19 mouse cellular contexts compared by ENCODE assay signal in the genomic region with DNA sequence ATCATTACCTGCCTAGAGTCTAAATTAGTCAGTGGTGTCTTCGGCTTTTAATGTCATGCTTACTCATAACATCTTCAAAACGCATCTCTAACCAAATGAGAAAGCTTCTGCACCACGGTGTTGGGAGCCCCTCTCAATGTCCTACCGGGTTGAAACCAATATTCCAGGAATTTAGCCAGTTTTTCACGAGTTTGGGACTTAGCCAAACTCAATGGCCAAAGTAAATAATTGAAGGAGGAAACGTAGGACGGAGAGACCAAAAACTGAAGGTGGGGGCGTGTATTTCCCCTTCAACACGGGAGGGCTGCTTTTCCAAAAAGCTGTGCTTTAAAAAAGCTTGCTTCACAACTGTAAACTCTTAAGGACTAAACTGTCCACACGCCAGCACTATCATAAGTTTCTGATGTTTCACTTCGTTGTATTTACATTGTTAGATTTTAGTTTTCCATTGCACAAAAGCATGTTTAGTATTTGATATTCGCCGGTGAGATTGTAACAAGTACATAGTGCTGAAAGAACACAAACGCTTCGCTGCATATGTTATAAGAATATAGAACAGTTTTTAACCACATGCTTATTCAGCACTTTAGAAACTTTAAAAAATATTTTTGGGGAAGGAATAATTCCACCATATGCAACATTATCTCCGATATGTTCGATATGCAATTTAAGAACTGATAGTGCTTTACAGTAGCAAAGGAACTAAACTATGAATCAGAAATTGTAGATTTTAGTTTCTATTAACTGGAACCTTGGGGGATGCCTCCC. TPM values are rescaled to one million over a fixed set of nuclear protein-coding genes. Genes with fewer than 3 reads are reported as not detected.
DNase-seq lines count a peak whose midpoint lies in the region; ATAC-seq and TF ChIP-seq lines count a peak whose summit lies in the region.
"Had no signal": no experiment of that assay in that cellular context is flagged by ENCODE, and none has a peak within 500 bp of the region (broad histone marks: within the 10 kb centered on the region; RNA-seq: fewer than 3 reads in every experiment).

No protein-coding gene starts in this region.

- TF ChIP-seq POLR2A in heart, adult 2 months (IDR thresholded peaks at IDR 0.05; ENCODE audit: insufficient read depth, low read depth, low read length) = no peak
- TF ChIP-seq POLR2A in MEL (IDR thresholded peaks at IDR 0.05; ENCODE audit: control insufficient read depth in 1 of 2, insufficient read depth in 1 of 2, low read depth in 1 of 2, low read length in 2 of 2, poor library complexity in 1 of 2) = no peak

- no peaks in the 10 kb centered on the region for H3K79me2 ChIP-seq in heart, adult 2 months (replicated peaks; ENCODE audit: control insufficient read depth, insufficient read depth, low read length)
- H3K79me2 ChIP-seq in MEL (ENCODE audit: control insufficient read depth, insufficient read depth, low read length, poor library complexity) = no peaks in the 10 kb centered on the region

- no peak for TF ChIP-seq EP300 in heart, postnatal 0 days (IDR thresholded peaks at IDR 0.05; ENCODE audit: low read depth)
- no peak for TF ChIP-seq EP300 in heart, adult 2 months (IDR thresholded peaks at IDR 0.05; ENCODE audit: insufficient read depth, low read depth, low read length)
- TF ChIP-seq EP300 in MEL (IDR thresholded peaks at IDR 0.05; ENCODE audit: low read depth in 1 of 2, low read length in 2 of 2) = no peak

- no peak overlapping the region for H3K9ac ChIP-seq in embryonic facial prominence, embryonic 14.5 days (ENCODE audit: low read depth, low read length)
- H3K9ac ChIP-seq in heart, postnatal 0 days (replicated peaks; ENCODE audit: low read depth, low read length) = no peak overlapping the region
- no peak overlapping the region for H3K9ac ChIP-seq in heart, adult 2 months (ENCODE audit: low read depth, low read length)
- H3K9ac ChIP-seq in lung, embryonic 15.5 days = no peak overlapping the region
- H3K9ac ChIP-seq in MEL (ENCODE audit: control insufficient read depth, low read depth, low read length, poor library complexity, severe bottlenecking) = no peak overlapping the region
- H3K9ac ChIP-seq: embryonic facial prominence, embryonic 12.5 days; forebrain, embryonic 15.5 days; liver, embryonic 15.5 days; neural tube, embryonic 13.5 days had no signal

- H3K27ac ChIP-seq in embryonic facial prominence, embryonic 14.5 days (replicated peaks; ENCODE audit: low read depth, low read length) = peak overlapping the region; percentile 33; the same call in 1 of the 2 replicates
- no peak overlapping the region for H3K27ac ChIP-seq in embryonic facial prominence, embryonic 10.5 days (replicated peaks)
- no peak overlapping the region for H3K27ac ChIP-seq in heart, postnatal 0 days (ENCODE audit: low read depth)
- H3K27ac ChIP-seq in heart, adult 2 months = no peak overlapping the region
- H3K27ac ChIP-seq in lung, embryonic 15.5 days = no peak overlapping the region
- H3K27ac ChIP-seq in MEL (ENCODE audit: control insufficient read depth, low read depth, low read length) = no peak overlapping the region
- H3K27ac ChIP-seq: embryonic facial prominence, embryonic 12.5 days; forebrain, embryonic 15.5 days; liver, embryonic 15.5 days; neural tube, embryonic 13.5 days had no signal

- no peak overlapping the region for H3K4me3 ChIP-seq in embryonic facial prominence, embryonic 14.5 days (ENCODE audit: low read depth, low read length)
- H3K4me3 ChIP-seq in embryonic facial prominence, embryonic 10.5 days = no peak overlapping the region
- no peak overlapping the region for H3K4me3 ChIP-seq in heart, postnatal 0 days (ENCODE audit: low read depth, low read length)
- no peak overlapping the region for H3K4me3 ChIP-seq in heart, adult 2 months
- no peak overlapping the region for H3K4me3 ChIP-seq in lung, embryonic 15.5 days
- H3K4me3 ChIP-seq in MEL (ENCODE audit: control insufficient read depth in 1 of 2, insufficient read depth in 1 of 2, low read depth in 2 of 2, low read length in 2 of 2) = no peak overlapping the region
- H3K4me3 ChIP-seq: embryonic facial prominence, embryonic 12.5 days; forebrain, embryonic 15.5 days; liver, embryonic 15.5 days; megakaryocyte, embryonic 14.5 days; neural tube, embryonic 13.5 days had no signal

- H3K4me2 ChIP-seq in embryonic facial prominence, embryonic 14.5 days (ENCODE audit: low read depth, low read length) = peak overlapping the region; percentile 15; the same call in 1 of the 2 replicates
- H3K4me2 ChIP-seq in heart, postnatal 0 days (ENCODE audit: low read depth, low read length) = peak overlapping the region; percentile 34
- peak overlapping the region; percentile 38 for H3K4me2 ChIP-seq in lung, embryonic 15.5 days
- H3K4me2 ChIP-seq: embryonic facial prominence, embryonic 12.5 days; forebrain, embryonic 15.5 days; liver, embryonic 15.5 days; neural tube, embryonic 13.5 days had no signal

- no peaks in the 10 kb centered on the region for H3K27me3 ChIP-seq in embryonic facial prominence, embryonic 14.5 days (replicated peaks; ENCODE audit: control insufficient read depth, insufficient read depth, low read length)
- H3K27me3 ChIP-seq in embryonic facial prominence, embryonic 10.5 days (replicated peaks; ENCODE audit: low read depth, poor library complexity, severe bottlenecking) = no peaks in the 10 kb centered on the region
- H3K27me3 ChIP-seq in heart, postnatal 0 days (ENCODE audit: control insufficient read depth, insufficient read depth, low read length) = no peaks in the 10 kb centered on the region
- no peaks in the 10 kb centered on the region for H3K27me3 ChIP-seq in heart, adult 2 months (ENCODE audit: control insufficient read depth, insufficient read depth, low read length)
- H3K27me3 ChIP-seq in lung, embryonic 15.5 days = no peaks in the 10 kb centered on the region
- H3K27me3 ChIP-seq in MEL (ENCODE audit: control insufficient read depth in 1 of 2, insufficient read depth in 2 of 2, low read length in 2 of 2) = no peaks in the 10 kb centered on the region
- H3K27me3 ChIP-seq: embryonic facial prominence, embryonic 12.5 days; forebrain, embryonic 15.5 days; liver, embryonic 15.5 days; megakaryocyte, embryonic 14.5 days; neural tube, embryonic 13.5 days had no signal

- H3K36me3 ChIP-seq in embryonic facial prominence, embryonic 14.5 days (ENCODE audit: control insufficient read depth, insufficient read depth, low read length) = no peaks in the 10 kb centered on the region
- H3K36me3 ChIP-seq in embryonic facial prominence, embryonic 10.5 days (replicated peaks) = no peaks in the 10 kb centered on the region
- H3K36me3 ChIP-seq in heart, postnatal 0 days (replicated peaks; ENCODE audit: control insufficient read depth, insufficient read depth, low read length) = no peaks in the 10 kb centered on the region
- H3K36me3 ChIP-seq in heart, adult 2 months (ENCODE audit: control insufficient read depth, insufficient read depth, low read length) = no peaks in the 10 kb centered on the region
- no peaks in the 10 kb centered on the region for H3K36me3 ChIP-seq in lung, embryonic 15.5 days
- H3K36me3 ChIP-seq in MEL (ENCODE audit: control insufficient read depth in 1 of 2, insufficient read depth in 2 of 2, low read length in 2 of 2) = no peaks in the 10 kb centered on the region; a peak in 1 of 4 replicates
- H3K36me3 ChIP-seq: embryonic facial prominence, embryonic 12.5 days; forebrain, embryonic 15.5 days; liver, embryonic 15.5 days; neural tube, embryonic 13.5 days had no signal

- no peak for TF ChIP-seq RAD21 in MEL (IDR thresholded peaks at IDR 0.05; ENCODE audit: low read depth, low read length)

- intact Hi-C loops in heart, adult 2 months (cut with DNase I) = no loop called here

- ATAC-seq in embryonic facial prominence, embryonic 14.5 days (ENCODE audit: low read depth) = no peak
- ATAC-seq in heart, postnatal 0 days (ENCODE audit: insufficient read depth, low read depth) = no peak
- ATAC-seq in lung, embryonic 15.5 days (ENCODE audit: borderline replicate concordance, extremely low read depth, low FRiP score, low TSS enrichment) = peak; percentile 27; the same call in 1 of the 2 replicates
- ATAC-seq: forebrain, embryonic 15.5 days; hindbrain, embryonic 16.5 days; intestine, embryonic 16.5 days had no signal

- 64% methylated on average over 17 of the region's 17 CpGs for WGBS in embryonic facial prominence, embryonic 14.5 days
- WGBS in embryonic facial prominence, embryonic 10.5 days = 88% methylated on average over 17 of the region's 17 CpGs
- WGBS in heart, postnatal 0 days = 61% methylated on average over 17 of the region's 17 CpGs
- WGBS in heart, adult 2 months = 50% methylated on average over 17 of the region's 17 CpGs
- WGBS in lung, embryonic 15.5 days = 44% methylated on average over 17 of the region's 17 CpGs

- no peak for TF ChIP-seq CTCF in heart, postnatal 0 days (IDR thresholded peaks at IDR 0.05; ENCODE audit: low read depth)
- TF ChIP-seq CTCF in heart, adult 2 months (IDR thresholded peaks at IDR 0.05) = no peak
- TF ChIP-seq CTCF in MEL (IDR thresholded peaks at IDR 0.05 in 2 of 3, conservative IDR thresholded peaks at IDR 0.05 in 1 of 3; ENCODE audit: control insufficient read depth in 1 of 3, insufficient read depth in 1 of 3, low read depth in 2 of 3, low read length in 3 of 3, poor library complexity in 1 of 3, severe bottlenecking in 1 of 3) = no peak

- DNase-seq in embryonic facial prominence, embryonic 14.5 days (ENCODE audit: low spot score) = no peak
- no peak for DNase-seq in embryonic facial prominence, embryonic 10.5 days (ENCODE audit: low spot score)
- DNase-seq in heart, postnatal 0 days (ENCODE audit: low spot score) = peak; percentile 12
- no peak for DNase-seq in heart, adult 2 months
- DNase-seq in lung, postnatal 25 days (ENCODE audit: low spot score) = no peak
- no peak for DNase-seq in MEL (ENCODE audit: low read depth, low spot score)
- DNase-seq: adrenal gland, adult 8-10 months; cerebellum, adult 9-11 months; gastrocnemius, postnatal 25 days; midbrain, embryonic 14.5 days; right cerebral cortex, adult 18-20 months had no signal

- H3K9me3 ChIP-seq in embryonic facial prominence, embryonic 14.5 days (ENCODE audit: control insufficient read depth, low read length) = no peaks in the 10 kb centered on the region
- no peaks in the 10 kb centered on the region for H3K9me3 ChIP-seq in embryonic facial prominence, embryonic 10.5 days
- no peaks in the 10 kb centered on the region for H3K9me3 ChIP-seq in heart, postnatal 0 days (replicated peaks; ENCODE audit: control insufficient read depth, low read length)
- no peaks in the 10 kb centered on the region for H3K9me3 ChIP-seq in lung, embryonic 15.5 days
- no peaks in the 10 kb centered on the region for H3K9me3 ChIP-seq in MEL (replicated peaks; ENCODE audit: insufficient read depth, low read length)
- H3K9me3 ChIP-seq: embryonic facial prominence, embryonic 12.5 days; forebrain, embryonic 15.5 days; liver, embryonic 15.5 days; megakaryocyte, embryonic 14.5 days; neural tube, embryonic 13.5 days had no signal

- peaks cover 5% of the 10 kb centered on the region for H3K4me1 ChIP-seq in embryonic facial prominence, embryonic 14.5 days (ENCODE audit: control insufficient read depth, insufficient read depth, low read length)
- H3K4me1 ChIP-seq in embryonic facial prominence, embryonic 10.5 days = peaks cover 4% of the 10 kb centered on the region; the same call in 1 of the 2 replicates
- no peaks in the 10 kb centered on the region for H3K4me1 ChIP-seq in heart, postnatal 0 days (ENCODE audit: control insufficient read depth, insufficient read depth)
- H3K4me1 ChIP-seq in heart, adult 2 months (ENCODE audit: control insufficient read depth, insufficient read depth, low read length) = no peaks in the 10 kb centered on the region
- H3K4me1 ChIP-seq in lung, embryonic 15.5 days = peaks cover 8% of the 10 kb centered on the region; the same call in 1 of the 2 replicates
- H3K4me1 ChIP-seq in MEL (ENCODE audit: control insufficient read depth in 1 of 2, insufficient read depth in 2 of 2, low read length in 2 of 2) = peaks cover 0 to 5% of the 10 kb centered on the region in 2 experiments; a peak in 1 of 4 replicates
- H3K4me1 ChIP-seq: embryonic facial prominence, embryonic 12.5 days; forebrain, embryonic 15.5 days; liver, embryonic 15.5 days; neural tube, embryonic 13.5 days had no signal

RNA-seq across cellular contexts. Expression of a gene that starts 1.3 kb away (rescaled TPM):
- polyA plus RNA-seq in embryonic facial prominence, embryonic 14.5 days (2014; fragmentation: Nextera tagmentation; extraction: Ambion mirVana) = 35.1 and 37.3 TPM in 2 replicates
- polyA plus RNA-seq in embryonic facial prominence, embryonic 10.5 days (2016; fragmentation: Nextera tagmentation; extraction: Ambion mirVana) = 23.4 and 25.7 TPM in 2 replicates
- total RNA-seq in heart, postnatal 0 days (2014; rRNA removed; ENCODE audit: low replicate concordance) = 17.3 and 21.0 TPM in 2 replicates
- 22.2 and 22.9 TPM in 2 replicates for polyA plus RNA-seq in heart, postnatal 0 days (2015; fragmentation: Nextera tagmentation; extraction: Ambion mirVana)
- 10 to 100 TPM; 18.7 to 19.9 TPM for total RNA-seq in heart, adult 2 months (2021)
- polyA plus RNA-seq in heart, adult 2 months (2012; rRNA removed) = 6.2 and 12.9 TPM in 2 replicates
- 32.4 and 32.6 TPM in 2 replicates for polyA plus RNA-seq in lung, embryonic 15.5 days (2015; fragmentation: Nextera tagmentation; extraction: Ambion mirVana)
- total RNA-seq in MEL (2012; rRNA removed) = 25.4 and 27.0 TPM in 2 replicates
- polyA plus RNA-seq in MEL (2012; ENCODE audit: insufficient read depth in 1 of 2, insufficient read length in 2 of 2, low read depth in 1 of 2, low replicate concordance in 2 of 2, missing spikeins in 1 of 2) = 10 to 100 TPM; 27.4 to 96.7 TPM
